Mouse (Mus musculus): ENCODE results near the gene Siae. TPM values are rescaled to one million over a fixed set of nuclear protein-coding genes. Genes with fewer than 3 reads are reported as not detected.

Siae gene
- polyA plus RNA-seq, 1 experiment from 2014 or later: 7.7 TPM

- ATAC-seq (no peak), DNase-seq (ENCODE audit: low spot score) (no peak)
- Histone ChIP-seq H3K4me3 (ENCODE audit: low read depth, low read length) (no peak overlapping the region), H3K4me2 (replicated peaks; ENCODE audit: low read depth, low read length) (no peak overlapping the region), H3K27ac (ENCODE audit: low read length) (no peak overlapping the region), H3K9me3 (ENCODE audit: low read length) (no peaks in the 10 kb centered on the region), H3K9ac (replicated peaks; ENCODE audit: low read depth) (no peak overlapping the region), H3K4me1 (ENCODE audit: insufficient read depth, low read depth, low read length) (peaks cover 3% of the 10 kb centered on the region; the same call in 1 of the 2 replicates), H3K36me3 (ENCODE audit: insufficient read depth, low read length) (no peaks in the 10 kb centered on the region), H3K27me3 (replicated peaks; ENCODE audit: insufficient read depth, low read length) (no peaks in the 10 kb centered on the region)
- TF ChIP-seq CTCF (IDR thresholded peaks at IDR 0.05): no peak
- no peak for TF ChIP-seq EP300 (IDR thresholded peaks at IDR 0.05)
- WGBS: 68% methylated on average over 5 of the region's 5 CpGs
These were observed 59.7 kb downstream of the Siae start for GRCm38 (mm10) chr9:37615220-37615619.

- TF ChIP-seq CTCF (IDR thresholded peaks at IDR 0.05) (peak; percentile 86), EP300 (IDR thresholded peaks at IDR 0.05) (no peak)
- H3K9ac ChIP-seq (replicated peaks; ENCODE audit: low read depth): no peak overlapping the region
- 37% methylated on average over 2 of the region's 2 CpGs for WGBS
- no peak overlapping the region for H3K4me2 ChIP-seq (replicated peaks; ENCODE audit: low read depth, low read length)
- H3K9me3 ChIP-seq (ENCODE audit: low read length): no peaks in the 10 kb centered on the region
- H3K4me3 ChIP-seq (ENCODE audit: low read depth, low read length): no peak overlapping the region
- H3K36me3 ChIP-seq (ENCODE audit: insufficient read depth, low read length): no peaks in the 10 kb centered on the region
- peaks cover 3% of the 10 kb centered on the region; the same call in 1 of the 2 replicates for H3K4me1 ChIP-seq (ENCODE audit: insufficient read depth, low read depth, low read length)
- DNase-seq (ENCODE audit: low spot score) (peak; percentile 58), ATAC-seq (no peak)
- no peaks in the 10 kb centered on the region for H3K27me3 ChIP-seq (replicated peaks; ENCODE audit: insufficient read depth, low read length)
- H3K27ac ChIP-seq (ENCODE audit: low read length): no peak overlapping the region
These were observed 61.3 kb downstream of the Siae start for GRCm38 (mm10) chr9:37616770-37617169.

DNA sequence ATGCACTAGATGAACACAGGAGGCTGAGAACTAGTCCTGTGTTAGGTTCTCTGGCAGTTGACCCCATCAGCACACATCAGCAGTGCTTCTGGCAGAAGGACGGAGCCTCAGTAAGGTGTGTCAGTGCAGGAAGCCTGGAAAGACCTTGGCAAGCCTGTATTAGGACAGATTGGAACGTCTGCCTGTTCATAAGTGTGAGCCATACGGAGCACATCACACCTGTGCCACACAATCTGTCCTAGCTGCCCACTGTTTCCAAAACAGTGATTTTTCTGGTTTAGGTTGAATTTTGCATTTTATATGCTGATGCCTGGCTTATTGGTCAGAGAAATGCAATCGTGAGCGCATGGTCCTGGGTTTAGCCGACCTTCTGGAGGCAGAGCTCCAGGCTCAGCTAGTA, 65.8 kb downstream of the Siae start:
- WGBS: 86% methylated on average over 6 of the region's 6 CpGs
- no peak overlapping the region for H3K4me3 ChIP-seq (ENCODE audit: low read depth, low read length)
- ATAC-seq (no peak), DNase-seq (ENCODE audit: low spot score) (no peak)
- no peak overlapping the region for H3K27ac ChIP-seq (ENCODE audit: low read length)
- no peaks in the 10 kb centered on the region for H3K9me3 ChIP-seq (ENCODE audit: low read length)
- no peaks in the 10 kb centered on the region for H3K27me3 ChIP-seq (replicated peaks; ENCODE audit: insufficient read depth, low read length)
- H3K9ac ChIP-seq (replicated peaks; ENCODE audit: low read depth): no peak overlapping the region
- H3K36me3 ChIP-seq (ENCODE audit: insufficient read depth, low read length): no peaks in the 10 kb centered on the region
- TF ChIP-seq EP300 (IDR thresholded peaks at IDR 0.05) (no peak), CTCF (IDR thresholded peaks at IDR 0.05) (no peak)
- H3K4me2 ChIP-seq (replicated peaks; ENCODE audit: low read depth, low read length): no peak overlapping the region
- no peaks in the 10 kb centered on the region for H3K4me1 ChIP-seq (ENCODE audit: insufficient read depth, low read depth, low read length)

GRCm38 (mm10) chr9:37623981-37624380, 68.5 kb downstream of the Siae start:
- H3K27me3 ChIP-seq (replicated peaks; ENCODE audit: insufficient read depth, low read length): no peaks in the 10 kb centered on the region
- no peak overlapping the region for H3K27ac ChIP-seq (ENCODE audit: low read length)
- H3K4me3 ChIP-seq (ENCODE audit: low read depth, low read length): no peak overlapping the region
- WGBS: 66% methylated on average over 3 of the region's 3 CpGs
- DNase-seq (ENCODE audit: low spot score) (no peak), ATAC-seq (no peak)
- no peak overlapping the region for H3K9ac ChIP-seq (replicated peaks; ENCODE audit: low read depth)
- H3K4me1 ChIP-seq (ENCODE audit: insufficient read depth, low read depth, low read length): no peaks in the 10 kb centered on the region
- no peak overlapping the region for H3K4me2 ChIP-seq (replicated peaks; ENCODE audit: low read depth, low read length)
- TF ChIP-seq CTCF (IDR thresholded peaks at IDR 0.05): no peak
- TF ChIP-seq EP300 (IDR thresholded peaks at IDR 0.05): no peak
- no peaks in the 10 kb centered on the region for H3K9me3 ChIP-seq (ENCODE audit: low read length)
- H3K36me3 ChIP-seq (ENCODE audit: insufficient read depth, low read length): no peaks in the 10 kb centered on the region

DNA sequence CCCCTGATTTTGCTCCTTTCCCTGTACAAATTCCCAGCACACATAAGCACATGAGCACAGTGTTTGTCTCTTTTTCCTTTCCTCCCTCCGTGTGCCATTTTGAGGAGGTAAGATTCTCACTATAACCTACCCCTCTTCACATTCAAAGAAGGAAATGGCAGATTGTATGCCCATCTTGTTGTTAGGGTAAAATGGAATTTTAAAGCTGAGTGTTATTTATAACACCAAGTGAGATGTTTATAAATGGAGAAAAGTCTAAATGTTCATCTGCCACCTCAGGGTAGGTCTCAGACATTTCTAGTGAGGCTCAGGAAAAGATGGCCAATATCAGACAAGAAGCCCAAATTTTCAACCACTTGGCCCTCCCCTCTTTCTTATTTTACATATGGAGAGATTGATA, 69.0 kb downstream of the Siae start:
- Histone ChIP-seq H3K4me3 (ENCODE audit: low read depth, low read length) (no peak overlapping the region), H3K27ac (ENCODE audit: low read length) (no peak overlapping the region), H3K4me2 (replicated peaks; ENCODE audit: low read depth, low read length) (no peak overlapping the region), H3K36me3 (ENCODE audit: insufficient read depth, low read length) (no peaks in the 10 kb centered on the region), H3K9me3 (ENCODE audit: low read length) (no peaks in the 10 kb centered on the region), H3K4me1 (ENCODE audit: insufficient read depth, low read depth, low read length) (no peaks in the 10 kb centered on the region), H3K9ac (replicated peaks; ENCODE audit: low read depth) (no peak overlapping the region), H3K27me3 (replicated peaks; ENCODE audit: insufficient read depth, low read length) (no peaks in the 10 kb centered on the region)
- 65% methylated on average over 1 of the region's 1 CpGs for WGBS
- no peak for DNase-seq (ENCODE audit: low spot score)
- no peak for TF ChIP-seq EP300 (IDR thresholded peaks at IDR 0.05)
- no peak for TF ChIP-seq CTCF (IDR thresholded peaks at IDR 0.05)
- no peak for ATAC-seq

- H3K9ac ChIP-seq (replicated peaks; ENCODE audit: low read depth): no peak overlapping the region
- no peaks in the 10 kb centered on the region for H3K36me3 ChIP-seq (ENCODE audit: insufficient read depth, low read length)
- H3K27ac ChIP-seq (ENCODE audit: low read length): no peak overlapping the region
- H3K27me3 ChIP-seq (replicated peaks; ENCODE audit: insufficient read depth, low read length): no peaks in the 10 kb centered on the region
- ATAC-seq: no peak
- WGBS: 62% methylated on average over 3 of the region's 3 CpGs
- no peak overlapping the region for H3K4me2 ChIP-seq (replicated peaks; ENCODE audit: low read depth, low read length)
- no peak overlapping the region for H3K4me3 ChIP-seq (ENCODE audit: low read depth, low read length)
- no peaks in the 10 kb centered on the region for H3K4me1 ChIP-seq (ENCODE audit: insufficient read depth, low read depth, low read length)
- TF ChIP-seq EP300 (IDR thresholded peaks at IDR 0.05) (no peak), CTCF (IDR thresholded peaks at IDR 0.05) (no peak)
- no peaks in the 10 kb centered on the region for H3K9me3 ChIP-seq (ENCODE audit: low read length)
- no peak for DNase-seq (ENCODE audit: low spot score)
These were observed 69.6 kb downstream of the Siae start for GRCm38 (mm10) chr9:37625129-37625528.

GRCm38 (mm10) chr9:37625641-37626040, 70.1 kb downstream of the Siae start:
- H3K36me3 ChIP-seq (ENCODE audit: insufficient read depth, low read length): no peaks in the 10 kb centered on the region
- H3K4me3 ChIP-seq (ENCODE audit: low read depth, low read length): no peak overlapping the region
- no peaks in the 10 kb centered on the region for H3K27me3 ChIP-seq (replicated peaks; ENCODE audit: insufficient read depth, low read length)
- DNase-seq (ENCODE audit: low spot score) (no peak), ATAC-seq (no peak)
- no peak overlapping the region for H3K9ac ChIP-seq (replicated peaks; ENCODE audit: low read depth)
- H3K4me1 ChIP-seq (ENCODE audit: insufficient read depth, low read depth, low read length): no peaks in the 10 kb centered on the region
- 53% methylated on average over 7 of the region's 7 CpGs for WGBS
- H3K4me2 ChIP-seq (replicated peaks; ENCODE audit: low read depth, low read length): no peak overlapping the region
- TF ChIP-seq EP300 (IDR thresholded peaks at IDR 0.05) (no peak), CTCF (IDR thresholded peaks at IDR 0.05) (no peak)
- H3K9me3 ChIP-seq (ENCODE audit: low read length): no peaks in the 10 kb centered on the region
- H3K27ac ChIP-seq (ENCODE audit: low read length): no peak overlapping the region
